Mouse (Mus musculus) c-Kit-positive CD71-positive TER-119-negative erythroid progenitor cells, embryonic 14.5 days (primary cell): Measurements from ENCODE around the gene Chst11.

Experiments
- DNase-seq: peaks from one replicate; pipeline ENCODE4 v3.0.0-alpha.2; 2013; ENCODE audit warnings: low read depth

Gene Chst11

DNA sequence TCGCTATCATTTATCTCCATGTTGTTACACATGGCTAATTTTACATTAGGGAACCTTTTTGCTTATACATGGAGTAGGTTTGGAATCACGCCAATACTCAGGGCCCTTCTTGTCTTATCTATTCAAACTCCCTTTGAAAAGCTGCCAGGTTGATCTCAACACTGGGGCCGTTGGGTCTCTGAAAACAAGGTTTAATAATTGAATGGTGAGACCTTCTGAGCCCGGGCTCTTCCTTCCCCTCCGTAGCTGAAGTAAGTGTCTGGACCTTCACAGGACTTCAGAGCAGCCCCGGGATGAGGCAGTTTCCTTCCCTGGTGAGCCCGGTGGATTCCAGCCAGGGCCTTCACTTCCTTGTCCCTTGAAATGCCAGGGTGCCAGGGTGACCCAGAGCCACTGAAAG lies 5.6 kb downstream of the Chst11 start:
- no peak for DNase-seq

DNA sequence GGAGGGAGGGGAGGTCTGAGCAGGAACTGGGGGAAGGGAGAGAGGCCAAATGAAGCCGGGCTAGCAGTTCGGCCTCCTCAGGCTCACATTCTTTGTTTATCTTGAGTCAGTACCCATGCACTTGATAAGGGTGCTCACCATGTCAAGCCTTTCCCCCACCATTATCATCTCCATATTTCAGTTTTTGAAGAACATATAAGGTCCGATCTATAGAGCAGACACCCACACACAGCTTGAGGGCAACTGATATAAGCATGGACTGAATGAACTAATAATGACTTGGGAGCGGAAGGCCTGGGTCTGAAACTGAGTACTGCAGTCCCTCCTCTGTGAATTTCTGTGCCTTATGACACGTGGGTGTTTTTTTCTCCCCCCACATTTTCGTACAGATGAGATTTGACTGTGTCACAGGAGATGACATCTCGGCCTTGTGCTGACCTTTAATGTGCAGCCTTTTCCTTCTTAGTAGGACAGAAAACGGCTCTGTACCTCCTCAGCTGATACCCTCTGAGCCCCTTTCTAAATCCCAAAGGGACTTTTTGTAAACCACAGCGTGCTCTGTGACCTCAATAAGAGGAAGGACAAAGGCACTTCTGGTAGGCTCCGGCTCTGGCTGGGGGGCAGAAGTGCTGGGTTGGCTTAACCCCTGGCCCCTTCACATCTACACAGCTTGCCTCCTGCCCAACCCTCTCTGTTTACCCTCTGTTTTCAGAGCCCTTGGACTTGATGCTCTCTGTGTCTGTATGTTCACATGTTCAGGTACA lies 6.6 kb downstream of the Chst11 start:
- DNase-seq: no peak

DNA sequence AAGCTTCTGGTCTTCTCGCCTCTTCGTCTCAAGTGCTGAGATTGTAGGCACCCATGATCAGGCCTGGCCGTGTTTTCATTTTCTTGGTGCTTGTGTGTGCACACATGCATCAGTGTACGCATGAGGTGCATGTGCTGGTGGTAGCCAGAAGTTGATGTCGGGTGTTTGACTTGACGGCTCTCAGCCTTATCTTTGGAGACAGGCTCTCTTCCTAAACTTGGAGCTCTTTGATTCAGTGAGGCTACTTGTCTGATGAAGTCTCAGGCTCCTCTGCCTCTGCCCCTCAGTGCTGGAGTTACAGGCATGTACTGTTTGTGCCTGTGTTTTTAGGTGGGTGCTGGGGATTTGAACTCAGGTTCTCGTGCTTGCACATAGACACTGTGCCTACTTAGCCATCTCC lies 9.0 kb downstream of the Chst11 start:
- DNase-seq: no peak

DNA sequence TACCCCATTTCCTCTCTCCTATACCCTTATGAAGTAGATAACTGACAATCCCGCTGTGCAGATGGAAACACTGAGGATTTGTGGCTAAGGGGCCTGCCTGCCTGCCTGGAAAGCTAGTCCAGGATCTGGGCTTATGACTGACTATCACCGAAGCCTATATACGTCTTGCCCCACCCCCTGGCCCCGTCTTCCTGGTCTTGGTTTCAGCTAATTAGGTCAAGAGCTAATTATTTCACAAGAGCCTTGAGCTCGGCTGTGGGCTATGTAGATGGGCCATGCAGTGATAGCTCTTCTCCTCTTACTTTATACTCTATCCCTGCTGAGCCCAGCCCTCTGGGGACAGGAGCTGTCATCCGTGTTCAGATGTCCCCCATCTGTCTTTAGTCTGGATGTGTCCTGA lies 12.2 kb downstream of the Chst11 start:
- no peak for DNase-seq

DNA sequence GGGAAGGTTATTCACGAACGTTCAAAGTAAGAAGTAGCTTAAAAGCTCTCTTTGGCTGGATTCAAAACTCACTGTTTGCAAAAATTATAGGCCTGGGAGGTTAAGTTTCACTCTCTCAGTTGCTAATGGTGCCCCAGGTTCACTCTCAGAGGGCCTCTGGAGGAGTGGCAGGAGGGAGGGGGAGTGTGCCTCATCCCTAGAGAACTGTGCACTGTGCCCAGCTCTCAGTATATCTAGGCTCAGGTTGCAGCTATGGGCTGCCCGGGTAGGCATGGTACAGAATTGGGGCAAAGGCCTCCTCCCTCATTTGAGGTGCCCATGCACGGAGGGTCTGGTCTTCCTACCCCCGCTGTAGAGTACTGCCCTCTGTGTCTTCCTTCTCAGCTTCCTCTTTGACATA lies 14.9 kb downstream of the Chst11 start:
- DNase-seq: no peak

DNA sequence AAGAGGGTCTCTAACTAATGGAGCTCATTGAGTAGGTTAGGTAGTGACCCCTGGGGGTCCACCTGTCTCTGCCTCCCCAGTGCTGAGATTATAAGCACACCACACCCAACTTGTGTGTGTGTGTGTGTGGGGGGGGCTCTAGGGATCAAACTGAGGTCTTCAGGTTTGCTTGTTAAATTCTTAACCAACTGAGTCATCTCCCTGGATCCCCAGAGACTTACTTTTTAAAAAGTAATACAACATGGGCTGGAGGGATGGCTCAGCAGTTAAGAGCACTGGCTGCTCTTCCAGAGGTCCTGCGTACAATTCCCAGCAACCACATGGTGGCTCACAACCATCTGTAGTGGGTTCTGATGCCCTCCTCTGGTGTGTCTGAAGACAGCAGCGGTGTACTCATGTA lies 15.4 kb downstream of the Chst11 start:
- DNase-seq: no peak

DNA sequence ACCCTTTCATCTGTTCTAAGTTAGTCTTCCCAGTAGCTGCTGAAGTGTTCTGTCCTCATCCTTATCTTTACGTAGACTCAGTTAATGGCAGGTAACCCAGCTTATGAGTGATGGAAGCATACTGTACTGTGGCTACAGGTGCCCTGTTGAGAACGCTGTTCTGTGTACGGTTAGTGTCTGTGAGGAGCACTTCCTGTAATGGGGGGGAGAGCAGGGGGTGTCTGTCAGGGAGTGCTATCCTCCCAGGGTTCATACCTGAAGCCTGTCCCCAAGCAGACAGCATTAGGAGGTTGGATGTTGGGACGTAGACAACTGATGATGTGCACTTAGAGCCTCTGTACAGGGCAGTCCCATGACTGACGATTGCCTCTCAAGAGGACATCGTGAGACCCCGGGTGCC lies 18.6 kb downstream of the Chst11 start:
- DNase-seq: no peak

DNA sequence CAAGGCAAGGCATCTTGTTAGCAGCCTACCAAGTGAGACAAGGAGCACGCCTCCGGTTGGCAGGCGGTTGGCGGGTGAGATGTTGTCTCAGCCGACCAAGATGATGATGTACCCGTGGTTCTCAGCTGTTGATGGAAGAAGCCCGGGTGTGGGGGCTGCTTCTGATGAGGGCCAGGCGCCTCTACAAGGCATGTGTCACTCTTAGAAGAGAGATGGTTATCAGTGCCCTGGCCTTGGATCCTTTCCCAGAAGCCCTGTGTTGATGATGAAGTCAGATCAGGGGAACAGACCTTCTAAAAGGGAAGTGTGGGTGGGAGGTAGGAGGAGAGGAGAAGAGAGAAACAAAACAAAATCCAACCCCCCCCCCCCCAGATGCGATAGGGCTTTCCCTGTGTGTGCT lies 19.1 kb downstream of the Chst11 start:
- DNase-seq: no peak

DNA sequence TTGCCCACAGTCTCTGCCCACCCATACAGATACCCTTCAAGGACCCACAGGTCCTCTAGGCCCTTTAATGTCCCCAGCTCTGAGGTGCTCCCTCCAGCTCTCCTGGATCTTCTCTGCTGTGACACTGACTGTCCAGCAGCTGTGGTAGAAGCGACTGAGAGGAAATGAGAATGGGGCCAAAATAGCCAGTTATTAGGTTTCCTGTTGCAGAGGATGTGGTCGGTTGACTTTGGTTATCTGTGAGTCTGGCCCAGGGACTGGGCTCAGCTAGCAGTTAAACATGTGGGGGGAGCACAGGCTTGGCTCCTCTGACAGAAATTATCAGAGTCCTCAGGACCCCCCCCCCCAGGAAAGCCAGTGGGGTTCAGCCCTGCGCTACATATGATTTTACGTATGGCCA lies 19.7 kb downstream of the Chst11 start:
- DNase-seq: no peak

DNA sequence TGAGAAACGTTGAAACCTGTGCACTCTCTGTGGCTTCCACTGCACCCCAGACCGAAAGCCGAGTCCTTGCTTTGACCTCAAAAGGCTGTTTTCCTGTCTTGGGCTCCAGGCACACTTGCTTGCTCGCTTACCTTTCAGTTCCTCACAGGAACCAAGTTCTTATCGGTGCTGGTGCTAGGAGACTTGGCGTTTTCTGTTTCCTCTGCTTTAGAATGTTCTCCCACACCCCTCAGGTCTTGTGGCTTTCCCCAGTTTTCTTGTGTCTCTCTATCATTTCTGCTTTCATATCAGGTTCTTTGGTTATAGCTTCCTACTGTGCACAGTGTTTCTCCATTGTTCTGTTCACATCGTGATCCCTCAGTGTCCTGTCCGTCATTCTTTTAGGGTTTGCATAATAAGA lies 21.0 kb downstream of the Chst11 start:
- no peak for DNase-seq

DNA sequence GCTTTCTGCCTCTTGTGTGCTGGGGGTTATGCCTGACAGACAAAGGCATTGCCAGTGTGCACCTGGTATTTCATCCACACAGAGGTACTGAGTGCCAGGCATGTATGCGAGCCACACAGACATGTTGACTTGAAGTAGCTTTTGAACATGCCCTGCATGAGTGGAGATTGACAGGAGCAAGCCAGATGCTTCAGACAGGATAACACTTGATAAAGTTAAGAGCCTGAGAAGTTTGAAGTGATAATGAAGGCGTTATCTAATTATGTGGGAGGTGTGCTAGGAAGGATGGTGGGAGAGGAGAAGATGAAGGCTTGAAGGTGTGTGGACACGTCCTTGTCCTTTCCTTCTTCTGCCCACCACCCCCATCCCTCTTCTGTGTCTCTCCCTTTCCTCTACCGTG lies 28.7 kb downstream of the Chst11 start:
- peak; percentile 63 for DNase-seq

DNA sequence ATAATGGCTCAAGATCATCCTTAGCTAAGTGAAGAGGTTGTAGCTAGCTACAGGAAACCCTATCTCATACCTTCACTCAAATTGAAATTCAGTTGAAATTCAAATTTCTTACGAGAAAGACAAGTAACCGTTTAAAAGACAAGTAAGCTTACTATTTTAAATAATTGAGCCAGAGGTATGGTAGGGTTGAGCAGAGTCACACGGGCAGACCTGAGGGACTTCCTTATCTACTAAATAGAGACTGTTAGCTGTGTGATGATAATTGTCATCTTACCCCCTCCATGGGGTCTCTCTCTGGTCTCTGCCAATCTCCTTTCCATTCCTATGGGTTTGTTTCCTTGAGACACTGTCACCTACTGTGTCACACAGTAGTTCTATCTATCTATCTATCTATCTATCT lies 30.6 kb downstream of the Chst11 start:
- no peak for DNase-seq

DNA sequence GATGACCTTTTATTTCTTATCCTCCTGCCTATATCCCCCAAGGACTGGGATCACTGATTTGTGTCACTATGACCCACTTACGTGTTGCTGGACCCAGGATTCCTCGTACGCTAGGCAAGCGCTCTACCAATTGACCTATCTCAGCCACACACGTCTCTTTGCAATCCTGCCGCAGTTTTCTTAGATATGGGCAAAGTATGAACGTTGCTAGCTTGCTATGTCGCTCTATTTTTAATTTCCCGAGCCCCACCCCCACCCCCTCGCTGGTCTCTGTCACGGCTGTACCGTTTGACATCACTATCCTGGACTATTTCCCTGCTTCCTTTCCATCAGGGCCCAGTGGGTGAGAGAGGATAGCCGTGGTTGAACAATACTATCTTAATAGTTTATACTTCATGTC lies 31.5 kb downstream of the Chst11 start:
- DNase-seq: no peak

DNA sequence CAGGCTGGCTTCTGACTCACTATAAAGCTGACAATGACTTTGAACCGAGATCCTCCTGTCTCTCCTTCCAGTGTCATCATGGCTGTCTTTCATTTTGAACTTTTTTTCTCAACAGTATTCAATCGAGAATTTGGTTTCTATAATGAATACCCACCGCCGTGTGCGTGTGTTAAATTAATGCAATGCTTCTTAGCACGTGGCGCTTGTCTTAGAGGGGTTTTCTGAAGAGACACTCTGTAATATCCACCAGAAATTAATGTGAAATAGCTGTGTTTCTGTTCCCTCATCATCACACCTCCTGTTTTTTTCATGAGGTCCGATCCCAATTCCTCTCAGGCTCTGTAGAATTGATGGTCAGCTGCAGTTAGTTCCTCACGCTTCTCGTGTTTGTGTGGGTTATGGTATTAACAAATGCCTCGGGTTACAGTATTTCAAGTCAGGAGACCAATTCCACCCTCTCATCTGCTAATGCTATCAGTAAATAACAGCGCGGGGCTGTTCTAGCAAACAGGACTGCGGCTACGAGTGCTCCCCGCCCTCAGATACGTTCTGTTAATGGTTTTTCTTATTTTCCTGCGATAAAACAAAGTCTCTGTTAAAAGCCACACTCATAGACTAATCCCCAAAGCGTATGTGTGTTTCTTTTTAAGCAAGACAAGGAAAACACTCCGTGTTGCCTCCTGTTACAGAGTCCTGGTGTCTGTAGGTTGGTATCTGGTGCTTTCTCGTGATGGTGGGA lies 32.6 kb downstream of the Chst11 start:
- peak; percentile 54 for DNase-seq

DNA sequence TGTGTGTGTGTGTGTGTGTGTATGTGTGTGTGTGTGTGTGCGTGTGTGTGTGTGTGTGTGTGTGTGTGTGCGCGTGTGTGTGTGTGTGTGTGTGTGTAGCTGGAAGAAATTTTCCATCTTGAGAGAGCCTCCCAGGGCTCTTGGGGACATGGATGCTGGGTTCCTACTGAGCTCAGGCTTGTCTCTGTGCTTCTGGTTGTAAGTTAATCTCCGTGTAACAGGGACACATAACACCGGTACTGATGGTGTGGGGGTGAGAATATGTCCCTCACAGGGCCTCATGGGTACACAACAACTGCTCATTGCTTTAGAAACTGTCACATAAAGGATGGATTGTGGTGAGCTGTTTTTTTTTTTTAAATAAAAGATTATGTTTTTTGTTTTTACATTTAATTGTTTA lies 33.2 kb downstream of the Chst11 start:
- DNase-seq: no peak

DNA sequence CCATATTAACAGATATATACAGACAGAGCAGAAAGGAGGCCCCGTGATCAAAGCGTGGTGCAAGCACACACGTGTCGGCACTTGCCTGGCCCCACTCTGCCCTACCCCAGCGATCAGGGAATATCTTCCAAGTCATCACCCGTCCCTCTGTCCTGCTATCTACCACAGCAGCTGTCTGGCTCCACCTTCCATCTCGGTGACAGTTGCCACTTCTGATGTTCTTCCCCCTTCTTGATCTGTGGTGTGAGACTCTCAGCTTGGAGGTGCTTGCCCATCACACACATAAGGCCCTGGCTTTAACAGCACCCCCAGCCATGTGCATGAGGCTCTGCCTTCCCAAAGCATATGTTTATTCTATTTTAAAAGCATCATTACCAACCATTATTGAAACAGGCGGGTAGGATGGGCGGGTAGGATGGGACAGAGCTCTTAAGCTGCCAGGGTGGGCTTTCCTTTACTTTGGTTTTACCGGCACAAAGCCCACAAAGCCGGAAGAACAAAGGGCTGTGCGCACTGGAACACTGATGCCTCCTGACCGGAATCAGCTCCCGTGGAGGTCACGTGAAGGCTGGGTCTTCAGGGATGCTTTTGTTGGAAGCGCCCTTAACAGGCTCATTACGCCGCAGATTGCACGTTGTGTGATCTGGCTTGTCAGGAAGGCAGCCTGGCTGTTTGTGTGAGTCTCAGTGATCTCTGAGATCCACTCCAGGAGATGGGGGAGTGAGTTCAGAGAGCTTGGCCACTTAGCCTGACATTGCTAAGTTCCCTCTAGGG lies 34.4 kb downstream of the Chst11 start:
- peak; percentile 79 for DNase-seq

DNA sequence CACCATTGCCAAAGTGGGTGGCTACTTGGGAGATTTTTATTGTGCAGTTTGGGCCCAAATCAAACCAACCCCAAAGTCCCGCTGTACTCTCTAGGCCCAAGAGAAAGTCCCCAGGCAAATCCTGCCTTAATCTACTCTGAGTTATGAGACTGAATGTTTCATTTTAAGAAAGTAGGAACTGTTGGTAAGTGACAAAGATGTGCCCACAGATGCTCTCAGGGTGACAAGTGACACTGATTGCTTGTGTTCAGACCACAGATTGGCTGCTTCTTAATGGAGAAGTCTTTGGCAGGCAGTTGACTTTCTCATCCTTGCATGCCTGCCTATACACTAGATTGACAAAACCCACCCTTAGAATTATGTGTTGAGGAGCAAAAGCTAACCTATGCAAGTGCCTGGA lies 37.3 kb downstream of the Chst11 start:
- no peak for DNase-seq

DNA sequence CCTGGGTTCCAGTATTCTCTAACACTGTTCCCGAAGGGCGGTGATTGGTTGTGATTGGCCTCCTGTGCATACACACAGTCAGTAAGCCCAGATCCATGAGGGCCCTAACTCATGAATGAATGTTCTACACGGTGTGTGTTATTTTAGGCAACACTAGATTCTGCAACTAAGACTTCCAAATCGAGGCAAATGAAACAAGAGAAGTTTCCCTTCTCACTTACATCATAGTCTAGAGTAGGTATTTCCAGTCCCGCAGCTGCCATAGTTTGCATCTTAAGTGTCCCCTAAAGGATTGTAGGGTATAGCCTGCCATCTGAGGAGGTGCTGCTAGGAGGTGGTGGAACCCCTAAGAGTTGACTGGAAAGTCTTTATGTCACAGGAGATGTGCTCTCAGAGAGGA lies 40.9 kb downstream of the Chst11 start:
- DNase-seq: no peak

DNA sequence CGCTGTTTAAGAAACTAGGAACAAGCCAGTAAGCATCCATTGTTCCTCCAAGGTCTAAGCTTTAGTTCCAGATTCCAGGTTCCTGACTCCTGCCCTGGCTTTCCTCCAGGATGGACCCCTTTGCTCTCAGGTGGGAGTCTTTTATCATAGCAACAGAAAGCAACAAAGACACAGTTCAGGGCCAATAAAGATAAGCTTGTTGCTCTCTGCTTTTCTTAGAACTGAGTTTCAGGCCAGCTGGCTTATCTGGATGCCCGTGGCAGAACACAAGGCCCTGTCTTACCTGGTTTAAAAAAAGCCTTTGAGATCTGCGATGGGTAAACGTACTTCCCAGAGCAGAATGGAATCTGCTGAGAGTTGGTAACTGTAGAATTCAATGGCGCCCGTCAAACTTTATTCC lies 42.4 kb downstream of the Chst11 start:
- peak; percentile 40 for DNase-seq

DNA sequence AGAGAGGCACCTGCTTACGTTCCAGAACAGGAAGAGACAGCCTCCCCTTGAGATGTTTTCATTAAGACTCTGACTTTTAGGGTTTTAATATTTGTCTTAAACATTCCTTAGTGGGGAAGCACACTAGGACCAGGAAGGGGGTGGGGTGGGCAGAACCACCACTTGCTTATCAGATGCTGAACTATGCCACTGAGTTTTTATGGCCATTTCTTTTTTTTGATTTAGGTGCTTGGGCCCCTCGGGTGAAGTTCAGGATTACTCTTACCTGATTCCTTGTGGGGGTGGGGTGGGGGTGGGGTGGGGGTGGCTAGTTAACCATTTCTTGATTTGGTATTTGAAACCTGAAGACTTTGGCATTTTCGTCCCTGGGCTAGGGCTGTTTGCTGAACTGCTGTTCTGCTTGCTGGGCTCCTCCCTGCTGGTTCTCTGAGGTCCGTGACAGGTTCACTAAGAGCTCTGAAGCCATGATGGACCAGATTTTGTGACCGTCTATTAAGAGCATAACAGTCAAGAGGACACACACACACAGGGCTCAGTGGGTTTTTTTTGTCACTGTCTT lies 44.9 kb downstream of the Chst11 start:
- no peak for DNase-seq

DNA sequence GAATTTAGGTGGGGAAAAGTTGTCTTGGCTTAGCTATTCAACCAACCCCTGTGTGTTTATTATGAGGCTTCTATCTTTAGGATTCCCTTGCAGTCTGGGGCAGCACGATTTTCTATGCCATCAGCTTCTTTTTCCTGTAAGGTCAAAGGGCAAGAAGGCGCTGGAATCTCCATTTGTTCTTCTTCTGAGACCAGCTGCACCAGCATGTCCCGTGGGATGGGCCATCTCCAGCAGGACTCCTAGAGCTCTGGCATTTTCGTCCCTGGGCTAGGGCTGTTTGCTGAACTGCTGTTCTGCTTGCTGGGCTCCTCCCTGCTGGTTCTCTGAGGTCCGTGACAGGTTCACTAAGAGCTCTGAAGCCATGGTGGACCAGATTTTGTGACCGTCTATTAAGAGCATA lies 45.6 kb downstream of the Chst11 start:
- no peak for DNase-seq

DNA sequence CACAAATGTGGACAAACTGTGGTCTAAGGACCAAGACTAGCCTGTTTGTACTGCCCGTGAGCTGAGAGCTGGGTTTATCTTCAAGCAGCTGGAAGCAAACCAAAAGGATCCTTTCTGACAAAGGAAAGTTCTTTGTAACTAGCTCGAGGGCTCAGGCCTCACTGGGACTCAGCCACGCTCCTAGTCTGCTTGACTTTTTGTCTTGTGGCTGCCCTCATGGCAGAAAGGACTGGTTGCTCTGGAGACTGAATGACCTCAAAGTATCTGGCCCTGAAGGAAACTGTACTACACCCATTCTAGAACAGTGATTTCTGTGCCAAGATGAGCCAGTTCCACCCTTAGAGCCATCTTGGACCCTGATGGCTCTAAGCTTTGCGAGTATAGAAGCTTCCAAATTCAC lies 46.3 kb downstream of the Chst11 start:
- DNase-seq: no peak

DNA sequence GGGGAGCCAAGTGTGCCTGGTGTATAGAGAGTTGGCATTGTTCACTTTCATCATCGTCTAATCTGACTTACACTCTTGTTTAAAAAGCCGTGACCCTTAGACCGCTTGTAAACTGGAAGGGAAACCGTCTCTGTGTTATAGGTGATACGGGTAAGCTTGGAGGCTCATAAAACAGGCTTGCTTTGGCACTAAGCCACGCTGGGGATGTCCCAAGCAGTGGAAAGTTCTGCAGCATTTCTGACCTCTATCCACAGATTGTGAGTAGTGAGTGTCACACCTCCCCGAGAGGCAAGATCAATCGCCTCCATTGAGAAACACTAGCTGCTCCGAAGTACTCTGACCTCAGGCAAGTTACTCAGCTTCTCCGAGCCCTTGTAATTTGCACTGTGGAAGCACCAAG lies 47.3 kb downstream of the Chst11 start:
- no peak for DNase-seq
